Mouse (Mus musculus) G1E (cell line): ENCODE measurements around the gene Cars2.
"Not testable (repeated sequence)": the region's sequence is repeated elsewhere in the genome, so short reads cannot be mapped to it uniquely, and the experiment has no call there.

ENCODE experiments used
- CTCF ChIP-seq: IDR thresholded peaks from 2 replicates; pipeline ENCODE4 v1.5.1; 2012; ENCODE audit warnings: low read depth, low read length, inconsistent platforms, mixed read lengths
- GATA1 ChIP-seq: IDR thresholded peaks from 2 replicates; pipeline ENCODE4 v1.6.1; 2012; ENCODE audit warnings: borderline replicate concordance, low read length, inconsistent platforms, mixed read lengths
- GATA2 ChIP-seq: IDR thresholded peaks from 2 replicates; pipeline ENCODE4 v1.6.1; 2012; ENCODE audit warnings: low read depth, low read length, inconsistent platforms, borderline replicate concordance
- POLR2AphosphoS5 ChIP-seq: IDR thresholded peaks from 2 replicates; pipeline ENCODE4 v1.6.1; 2012; ENCODE audit warnings: low read depth, low read length, inconsistent platforms; ENCODE audit not compliant: insufficient replicate concordance
- TAL1 ChIP-seq: conservative IDR thresholded peaks from 2 replicates; pipeline ENCODE4 v1.6.1; 2012; ENCODE audit warnings: low read depth, low read length, inconsistent platforms, mixed read lengths

GRCm38 (mm10) chr8:11466528-11466927 lies 84.1 kb downstream of the Cars2 start:
- not testable (repeated sequence) for TF ChIP-seq CTCF, TAL1, GATA1, POLR2AphosphoS5, GATA2
